Mouse (Mus musculus) R1 (cell line): ENCODE data around the gene Brat1.
A peak's percentile ranks its signal among the peaks of the same experiment; 100 is the strongest.
"Not testable (repeated sequence)": the region's sequence is repeated elsewhere in the genome, so short reads cannot be mapped to it uniquely, and the experiment has no call there.

Experiments
- DNase-seq: peaks from one replicate; pipeline ENCODE4 v3.0.0-alpha.2; 2018; ENCODE audit warnings: low read depth, low spot score

Gene Brat1

DNA sequence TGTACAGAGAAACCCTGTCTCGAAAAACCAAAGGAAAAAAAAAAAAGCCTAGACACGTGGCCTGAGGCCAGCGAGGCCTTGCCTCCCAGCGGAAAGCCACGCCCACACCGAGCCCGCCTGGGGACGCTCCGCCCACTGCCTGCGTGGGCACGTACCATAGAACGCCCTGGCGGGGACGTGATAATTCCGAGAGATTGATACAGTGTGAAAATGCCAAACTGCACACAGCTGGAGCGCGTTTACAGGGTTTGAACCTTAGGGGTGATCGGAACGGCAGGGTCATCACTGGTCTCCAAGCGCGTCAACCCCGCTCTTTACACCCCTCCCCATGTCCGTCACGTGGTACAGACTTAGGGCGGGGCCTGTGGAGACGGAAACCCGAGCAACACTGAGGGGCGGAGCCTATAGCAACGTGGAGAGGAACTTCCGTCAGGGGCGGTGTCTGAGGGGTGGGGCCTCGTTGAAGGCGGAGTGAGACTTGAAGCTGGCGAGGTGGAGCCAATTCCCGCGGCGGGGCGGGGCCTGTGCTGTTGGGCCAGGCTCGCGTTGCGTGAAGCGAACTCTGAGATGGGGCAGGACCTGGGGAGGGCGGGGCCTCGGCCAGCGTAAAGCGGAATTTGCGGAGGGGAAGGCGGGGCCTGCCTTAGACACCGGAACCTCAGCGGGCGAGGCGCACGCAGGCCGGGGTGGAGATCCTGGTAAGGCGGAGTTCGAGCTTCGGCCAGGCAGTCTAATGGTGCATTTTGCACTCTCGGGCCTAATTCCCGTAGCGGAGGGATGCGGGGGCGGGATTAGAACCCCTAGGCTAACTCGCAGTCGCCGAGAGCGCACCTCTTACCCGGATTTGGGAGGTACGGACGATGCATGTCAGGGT, at the start of gene Brat1:
TSS of gene Brat1 (plus strand) at position 634 of the 874 bp plus-strand sequence.
- peak; percentile 99 for DNase-seq

DNA sequence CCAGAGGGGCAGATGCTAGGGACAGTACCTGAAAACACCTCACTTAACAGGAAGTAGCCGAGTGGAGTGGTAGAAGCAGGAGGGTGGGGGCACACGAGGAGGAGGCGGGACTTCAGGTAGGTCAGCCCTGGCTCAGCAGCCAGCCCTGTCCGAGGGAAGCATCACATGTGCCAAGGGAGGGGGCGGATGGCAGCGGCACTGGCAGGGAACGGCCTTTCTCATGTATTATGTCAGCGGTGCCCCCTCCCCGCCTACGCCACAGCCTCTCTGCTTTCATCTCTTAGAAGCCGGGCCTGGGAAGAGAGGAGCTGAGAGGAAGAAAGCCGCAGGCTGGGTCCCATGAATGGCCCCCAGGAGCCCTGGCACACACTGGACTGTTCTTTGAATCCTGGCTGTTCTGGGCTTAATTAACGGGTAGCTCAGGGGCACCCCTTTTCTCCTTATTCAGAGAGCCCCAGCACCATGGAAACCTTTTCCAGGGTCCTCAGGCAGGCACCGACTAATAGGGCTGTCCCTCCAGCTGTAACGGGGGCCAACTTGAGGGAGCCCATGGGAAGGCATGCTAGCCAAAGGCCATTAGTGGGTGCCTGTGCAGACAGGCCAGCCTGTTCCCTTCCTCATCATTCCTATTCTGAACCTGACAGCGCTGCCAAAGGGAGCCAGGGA, 45.1 kb upstream of the Brat1 start:
- DNase-seq = no peak

DNA sequence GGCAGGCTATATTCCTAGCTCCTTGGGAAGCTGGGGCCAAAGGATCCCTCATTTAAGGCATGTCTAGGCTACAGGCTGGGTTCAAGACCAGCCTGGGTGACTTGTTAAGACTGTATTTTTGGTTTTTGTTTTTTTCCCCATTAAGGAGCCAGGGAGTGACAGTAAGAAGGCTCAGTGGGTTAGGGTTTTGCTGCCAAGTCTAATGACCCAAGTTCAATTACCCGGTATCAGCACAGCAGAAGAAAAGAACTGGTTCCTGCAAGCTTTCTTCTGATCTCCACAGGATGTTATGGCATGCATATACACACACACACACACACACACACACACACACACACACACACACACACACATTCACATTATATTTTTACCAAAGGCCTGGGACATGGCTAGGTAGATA, 44.4 kb upstream of the Brat1 start:
- no peak for DNase-seq

DNA sequence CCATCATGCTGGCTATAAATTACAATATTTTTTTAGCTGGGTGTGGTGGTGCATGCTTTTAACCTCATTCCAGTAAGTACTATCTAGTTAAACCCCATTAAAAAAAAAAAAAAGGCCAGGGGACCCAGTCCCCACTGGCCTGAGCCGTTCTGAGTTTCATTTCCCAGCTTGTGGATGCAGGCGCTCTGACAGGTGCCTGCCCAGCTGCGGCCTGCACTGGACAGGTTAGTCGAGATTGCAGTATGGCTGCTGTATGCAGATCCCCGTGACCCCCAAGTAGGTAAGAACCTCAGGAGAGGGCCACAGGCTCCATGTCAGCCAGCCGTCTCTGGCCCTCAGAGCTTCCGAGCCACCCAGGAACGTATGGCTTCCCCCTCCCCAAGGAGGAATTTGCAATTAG, 43.4 kb upstream of the Brat1 start:
- no peak for DNase-seq

DNA sequence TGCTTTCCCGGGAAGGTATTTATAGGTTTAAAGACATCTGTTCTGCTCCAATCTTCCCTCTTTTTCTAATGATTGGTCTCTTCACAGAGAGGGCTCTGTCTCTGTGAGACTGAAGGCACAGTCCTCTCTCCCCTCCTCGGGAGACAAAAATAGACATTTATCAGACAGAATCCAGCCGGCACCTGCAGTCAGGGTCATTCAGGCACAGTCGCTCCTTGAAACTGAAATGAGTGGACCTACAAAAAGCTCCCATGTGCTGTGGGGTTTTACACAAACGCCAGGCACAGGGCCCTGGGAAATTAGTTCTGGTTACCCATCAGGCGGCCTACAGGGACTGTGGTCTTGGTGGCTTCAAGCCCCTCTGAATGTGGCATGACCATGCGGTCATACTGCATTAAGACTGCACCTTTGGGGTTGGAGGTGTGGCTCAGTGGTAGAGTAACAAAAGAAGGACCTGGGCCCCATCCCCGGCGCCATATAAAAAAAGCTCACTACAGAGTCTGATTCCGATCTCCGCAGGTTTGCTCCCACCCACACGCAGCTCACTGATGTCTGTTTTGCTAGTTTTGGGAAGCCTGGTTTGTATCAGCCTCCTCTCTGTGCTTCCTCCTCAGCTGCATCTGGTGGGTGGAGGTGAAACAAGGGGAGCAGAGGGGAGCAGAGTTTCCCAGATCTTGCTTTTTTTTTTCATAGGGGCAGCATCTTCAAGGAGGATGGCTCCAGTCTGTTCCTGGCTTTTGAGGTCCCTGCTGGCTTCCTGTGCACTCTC, 42.8 kb upstream of the Brat1 start:
- no peak for DNase-seq

DNA sequence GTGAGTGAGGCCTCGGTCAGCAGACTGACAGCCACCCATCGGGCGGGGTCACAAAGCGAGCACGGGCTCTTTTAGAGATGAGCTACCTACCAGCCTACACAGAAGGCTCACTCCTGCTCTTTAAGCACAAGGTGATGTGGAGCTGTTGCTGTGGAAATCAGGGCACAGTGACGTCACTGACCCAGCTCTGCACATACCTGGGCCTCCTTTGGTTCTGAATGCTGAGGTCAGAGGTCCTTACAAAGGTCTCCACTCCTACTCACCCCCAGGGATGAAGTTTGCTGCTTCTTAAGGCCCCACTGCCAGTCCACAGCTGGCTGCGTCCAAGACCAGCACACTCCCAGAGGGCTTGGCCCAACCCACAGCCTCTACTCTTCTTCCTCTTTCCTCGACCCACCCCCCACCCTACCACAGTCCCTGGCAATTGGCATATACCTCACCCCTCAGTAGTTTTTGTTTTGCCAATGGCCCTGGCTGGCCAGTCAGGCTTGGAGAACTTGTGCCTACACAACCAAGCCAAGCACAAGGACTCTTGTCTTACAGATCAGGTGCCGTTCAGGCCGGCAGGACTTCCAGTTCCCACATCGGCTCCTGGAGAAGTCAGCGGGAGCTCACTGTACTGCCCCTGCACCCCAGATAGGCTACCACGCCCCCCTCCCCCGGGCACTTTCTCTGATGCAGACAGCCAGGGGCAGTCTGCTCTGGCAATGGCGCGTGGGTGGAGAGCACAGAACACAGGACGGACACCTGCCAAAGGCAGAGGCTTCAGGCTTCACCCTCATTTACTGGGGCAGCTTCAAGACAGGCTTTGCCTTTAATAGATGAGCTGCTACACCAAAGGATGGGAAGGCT, 41.8 kb upstream of the Brat1 start:
- no peak for DNase-seq

DNA sequence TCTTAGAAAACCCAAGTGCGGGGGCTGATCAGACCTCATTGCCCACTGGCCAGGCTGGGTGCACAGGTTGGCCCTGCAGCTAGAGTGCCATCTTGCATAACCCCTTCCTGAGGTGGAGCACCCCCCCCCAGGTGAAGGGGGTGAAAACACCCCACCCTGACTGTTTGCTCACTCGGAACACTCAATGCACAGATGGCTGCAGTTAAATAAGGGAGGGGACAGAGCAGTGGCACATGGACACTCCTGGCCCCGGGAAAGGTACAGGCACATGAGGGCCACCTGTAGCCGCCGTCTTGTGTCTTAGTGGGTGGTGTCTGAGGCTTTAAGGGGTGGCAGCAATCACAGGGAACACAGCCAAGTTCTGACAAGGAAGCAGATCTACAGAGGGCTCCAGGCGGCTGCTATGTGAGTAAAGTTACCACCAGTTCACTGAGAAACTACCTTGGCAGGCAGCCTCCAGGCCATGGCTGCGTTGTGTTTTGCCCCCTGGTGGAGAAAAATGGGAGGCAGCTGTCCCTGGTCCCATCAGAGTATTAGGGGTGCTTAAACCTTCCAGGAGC, 41.1 kb upstream of the Brat1 start:
- DNase-seq = peak; percentile 63

DNA sequence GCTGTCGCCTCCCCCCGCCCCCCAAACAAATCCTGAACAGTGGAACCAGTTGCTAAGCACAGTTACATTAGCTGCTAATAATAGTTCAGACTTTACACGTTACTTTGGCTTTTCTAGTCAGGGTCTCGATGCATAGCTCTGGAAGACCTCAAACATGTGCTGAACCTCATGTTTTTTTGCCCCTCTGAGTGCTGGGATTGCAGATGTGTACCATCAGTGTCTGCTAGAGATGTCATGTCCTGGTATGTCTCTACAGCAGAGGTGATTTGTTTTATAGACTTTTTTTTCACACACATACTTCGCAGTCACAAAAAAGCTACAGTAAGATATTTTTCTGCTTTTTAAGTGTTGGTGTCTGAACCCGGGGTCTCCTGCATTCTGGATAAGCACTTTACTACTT, 32.7 kb upstream of the Brat1 start:
- no peak for DNase-seq

DNA sequence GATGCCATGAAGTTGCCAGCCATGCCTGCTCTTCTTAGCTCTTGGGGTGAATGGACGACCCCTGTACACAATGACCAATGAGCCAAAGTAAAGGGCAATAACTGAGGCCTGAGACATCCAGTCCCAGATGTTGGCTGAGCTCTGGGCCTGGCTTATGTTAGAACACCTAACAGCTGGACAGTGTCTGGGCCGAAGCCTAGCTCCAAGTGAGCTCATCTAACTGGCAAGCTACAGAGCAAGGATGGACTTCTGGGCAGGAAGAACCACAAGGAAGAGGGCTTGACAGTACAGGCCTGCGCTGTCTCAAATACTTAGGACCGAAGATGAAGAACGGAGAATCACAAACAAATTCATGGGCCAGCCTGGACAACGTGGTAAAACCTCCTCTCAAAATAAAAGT, 32.2 kb upstream of the Brat1 start:
- not testable (repeated sequence) for DNase-seq

DNA sequence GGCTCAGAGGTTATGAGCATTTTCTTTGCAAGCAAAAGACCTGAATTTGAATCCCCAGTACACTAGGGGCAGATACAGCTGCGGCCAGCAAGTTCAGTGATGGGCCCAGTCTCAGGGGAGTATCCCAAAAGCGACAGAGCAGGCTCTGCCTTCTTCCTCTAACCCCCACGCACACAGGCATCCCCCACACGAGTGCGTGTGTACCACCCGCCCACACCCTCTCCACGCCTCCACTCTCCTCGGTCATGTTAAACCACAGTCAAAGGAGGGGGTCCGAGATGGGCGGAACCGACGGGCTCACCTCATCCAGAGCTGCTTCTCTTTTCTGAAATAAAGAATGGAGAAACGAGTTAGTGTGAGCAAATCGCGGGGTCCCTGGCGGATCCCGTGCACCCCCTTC, 30.8 kb upstream of the Brat1 start:
- DNase-seq = no peak

DNA sequence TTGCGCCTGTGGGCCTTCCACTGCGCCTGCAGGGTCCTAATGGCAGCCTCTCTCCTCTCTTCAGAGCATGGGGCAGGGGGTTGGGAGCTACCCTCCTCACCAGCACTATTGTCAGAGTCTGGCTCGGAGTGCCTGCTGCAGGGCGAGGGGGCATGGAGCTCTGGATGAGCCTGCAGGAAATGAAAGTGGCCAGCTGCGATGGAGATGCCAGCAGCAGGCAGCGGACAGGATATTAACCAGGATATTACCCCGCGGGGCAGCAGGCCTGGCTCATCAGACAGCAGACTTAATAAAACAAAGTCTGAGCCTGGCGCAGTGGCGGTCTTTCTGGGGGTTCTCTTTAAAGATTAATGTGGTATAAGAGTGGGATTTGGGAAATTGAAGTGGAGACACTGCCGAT, 29.7 kb upstream of the Brat1 start:
- no peak for DNase-seq

DNA sequence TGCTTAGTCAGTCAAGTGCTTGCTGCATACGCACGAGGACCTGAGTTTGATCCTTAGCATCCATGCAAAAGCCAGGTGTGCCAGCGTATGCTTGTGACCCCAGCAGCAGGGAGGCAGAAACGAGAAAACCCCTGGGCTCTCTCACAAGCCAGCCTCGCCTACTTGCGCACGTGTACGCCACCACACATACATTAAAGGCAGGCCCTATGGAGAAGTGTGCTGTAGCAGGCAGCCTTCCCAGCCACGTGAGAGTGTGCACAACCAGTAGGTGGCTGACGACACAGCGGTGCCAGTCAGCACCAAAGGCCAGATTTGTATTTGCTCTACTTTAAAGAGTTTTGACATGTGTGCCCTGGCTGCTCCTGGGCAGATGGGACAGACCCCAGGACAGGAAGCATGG, 29.2 kb upstream of the Brat1 start:
- DNase-seq = no peak

DNA sequence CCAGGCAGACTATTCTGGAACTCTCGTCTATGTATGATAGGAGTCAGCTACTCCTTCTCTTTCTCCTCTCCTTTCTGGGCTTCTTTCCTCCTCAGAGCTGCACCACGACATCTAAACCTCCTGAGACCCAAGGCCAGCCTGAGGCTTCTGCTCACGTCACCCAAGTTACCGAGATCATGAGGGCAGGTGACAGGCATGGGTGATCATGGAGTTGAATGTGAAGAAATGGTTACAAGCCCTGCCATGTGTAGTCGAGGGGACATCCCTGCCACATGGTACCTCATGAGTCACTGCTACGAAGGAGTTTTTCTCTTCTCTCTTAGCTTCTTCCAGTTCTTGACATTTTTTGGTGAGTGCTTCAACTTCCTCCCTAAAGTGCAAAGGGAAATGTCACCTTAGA, 27.7 kb upstream of the Brat1 start:
- DNase-seq = no peak

DNA sequence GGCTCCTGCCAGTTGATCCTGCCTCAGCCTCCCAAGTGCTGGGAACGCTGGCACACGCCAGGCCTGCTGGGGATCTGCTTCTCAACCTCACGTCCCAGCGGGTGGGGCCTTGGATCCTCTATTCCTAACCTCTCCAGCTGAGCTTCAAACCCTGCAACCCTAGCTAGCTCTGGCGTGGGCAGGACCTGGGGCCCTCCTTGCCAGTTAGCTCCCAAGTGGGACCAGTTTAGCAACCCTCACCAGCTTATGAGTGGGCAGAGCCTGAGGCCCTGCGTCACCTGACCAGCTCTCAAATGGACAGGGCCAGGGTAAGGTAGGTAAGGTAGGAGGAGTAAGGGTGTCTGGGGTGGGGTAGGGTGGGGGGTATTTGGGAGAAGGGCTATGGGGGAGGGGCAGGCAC, 24.8 kb upstream of the Brat1 start:
- no peak for DNase-seq

DNA sequence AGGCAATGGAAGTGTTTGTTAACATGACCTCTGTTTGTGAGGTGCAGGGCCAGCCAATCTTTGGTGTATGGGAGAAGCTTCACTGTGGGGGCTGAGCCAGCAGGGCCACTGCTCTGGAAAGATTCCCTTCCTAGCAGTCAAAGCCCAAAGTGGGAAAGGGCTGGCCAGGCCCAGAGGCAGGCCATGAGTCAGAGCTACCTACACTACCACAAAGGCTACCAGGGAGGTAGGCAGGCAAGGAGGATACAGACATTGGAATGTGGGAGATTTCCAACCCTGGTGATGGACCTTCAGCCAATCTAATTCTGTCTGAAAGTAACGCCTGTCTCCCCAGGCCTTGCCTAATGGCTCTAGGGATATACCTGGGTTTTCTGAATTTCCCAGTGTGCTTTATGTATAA, 23.9 kb upstream of the Brat1 start:
- no peak for DNase-seq

DNA sequence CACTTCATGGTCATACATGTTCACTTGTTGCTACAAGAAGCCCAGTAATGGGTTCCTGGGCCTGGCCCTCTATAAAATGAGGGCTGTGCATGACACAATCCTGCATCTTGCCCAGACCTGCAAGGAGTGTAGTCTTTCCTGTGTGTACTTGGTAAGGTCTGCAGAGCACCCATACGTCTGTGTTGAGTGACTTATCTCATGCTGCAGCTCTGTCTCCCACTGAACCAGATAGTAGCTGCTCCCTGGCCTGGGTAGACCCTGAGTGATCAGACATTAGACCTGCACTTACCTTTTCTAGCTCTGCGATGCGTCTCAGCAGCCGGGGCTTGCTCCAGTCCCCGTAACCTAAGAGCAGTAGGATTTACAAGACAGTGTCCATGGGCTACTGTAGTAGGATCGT, 22.7 kb upstream of the Brat1 start:
- DNase-seq = no peak

DNA sequence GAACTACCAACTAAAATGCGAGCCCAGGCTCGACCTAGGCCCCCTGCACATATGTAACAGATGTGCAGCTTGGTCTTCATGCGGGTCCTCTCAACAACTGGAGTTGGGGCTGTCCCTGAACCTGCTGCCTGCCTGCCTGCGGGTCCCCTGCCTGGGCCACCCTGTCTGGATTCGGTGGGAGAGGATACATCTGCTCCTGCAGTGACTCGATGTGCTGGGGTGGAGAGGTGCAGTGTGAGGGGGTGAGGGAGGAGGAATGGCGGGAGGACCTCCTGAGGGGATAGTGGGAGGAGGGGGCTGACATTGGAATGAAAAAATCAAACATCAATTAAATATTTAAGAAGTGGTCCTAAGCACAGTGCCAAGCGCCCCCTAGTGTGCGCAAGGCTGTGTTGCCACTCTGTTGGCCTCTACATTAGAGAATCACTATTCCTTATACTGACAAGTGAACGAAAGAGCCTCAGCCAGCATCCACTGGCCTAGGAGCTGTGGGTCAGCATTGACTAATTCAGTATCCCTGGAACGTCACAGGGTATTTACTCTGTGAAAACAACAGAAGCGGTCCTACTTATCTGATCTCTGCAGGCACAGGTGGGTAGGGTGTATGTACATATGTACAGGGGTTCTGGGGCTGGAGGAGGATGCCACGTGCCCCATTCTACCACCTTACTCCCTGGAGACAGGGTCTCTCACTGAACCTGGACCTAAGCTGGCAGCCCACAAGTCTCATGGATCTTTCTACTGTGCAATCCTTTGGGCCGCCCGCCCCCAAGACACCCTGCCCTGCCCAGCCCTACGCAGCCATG, 20.3 kb upstream of the Brat1 start:
- DNase-seq = peak; percentile 46

DNA sequence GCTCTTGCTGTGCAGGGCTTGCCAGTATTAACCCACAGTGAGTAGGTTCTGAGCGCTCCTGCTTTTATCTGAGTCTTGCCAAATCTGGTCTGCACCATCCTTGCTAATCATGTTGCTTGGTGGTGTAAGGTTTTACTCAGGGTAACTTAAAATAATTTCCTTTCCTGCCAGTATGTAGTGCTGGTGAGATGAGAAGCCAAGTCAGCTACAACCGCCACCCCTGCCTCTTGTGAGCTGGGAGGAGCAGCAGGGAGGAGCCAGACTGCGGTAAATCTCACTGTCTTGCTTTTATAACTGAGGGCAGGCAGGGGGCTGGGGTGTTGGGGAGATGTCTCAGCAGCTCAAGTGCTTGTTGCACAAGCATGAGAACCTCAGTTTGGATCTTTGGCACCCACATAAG, 16.4 kb upstream of the Brat1 start:
- no peak for DNase-seq

DNA sequence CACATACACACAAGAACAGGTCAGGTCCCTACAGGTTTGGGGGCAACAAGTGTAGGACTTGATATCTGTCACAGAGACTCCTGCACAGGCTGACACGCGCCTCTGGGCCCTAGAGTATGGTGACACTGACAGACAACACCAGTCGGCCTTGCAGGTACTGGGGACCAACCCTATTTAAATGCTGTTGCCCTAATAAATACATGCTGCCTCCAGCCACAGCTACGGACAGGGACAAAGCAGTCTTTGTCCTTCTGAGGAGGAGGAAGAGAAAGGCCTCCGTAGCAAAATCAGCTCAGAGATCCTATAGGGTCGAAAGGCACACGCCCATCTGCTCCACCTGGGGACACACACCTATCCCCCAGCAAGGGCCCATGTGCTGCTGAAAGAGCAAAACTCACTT, 8.8 kb upstream of the Brat1 start:
- no peak for DNase-seq

DNA sequence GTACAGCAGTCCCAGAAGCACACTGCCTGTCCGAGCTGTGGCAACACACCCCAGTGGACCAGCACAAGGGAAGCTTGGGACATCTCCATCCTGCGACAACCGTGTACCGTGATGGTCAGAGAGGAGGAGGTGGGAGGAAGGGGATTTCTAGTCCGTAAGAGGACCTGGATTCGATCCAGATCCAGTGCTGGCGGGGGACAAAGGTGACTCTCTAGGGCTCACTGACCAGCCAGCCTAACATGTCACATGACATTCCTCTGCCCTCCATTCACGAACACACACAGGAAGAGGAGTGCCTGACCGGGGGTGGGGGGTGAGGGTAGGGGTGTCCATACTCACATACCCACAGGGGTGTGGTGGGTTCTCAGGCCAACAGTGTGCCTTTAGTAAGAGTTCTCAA, 5.0 kb upstream of the Brat1 start:
- no peak for DNase-seq
